Mouse (Mus musculus) intestine, embryonic 16.5 days (tissue): ENCODE data around the gene Wnk2. TPM values are rescaled to one million over a fixed set of nuclear protein-coding genes. Genes with fewer than 3 reads are reported as not detected.

Source experiments
- ATAC-seq: fragments of 200-750 bp; cut with Nextera tagmentation; 2 replicates; pipeline ENCODE4 v1.8.0; 2017; ENCODE audit warnings: moderate TSS enrichment, moderate library complexity
- H3K27ac ChIP-seq: fragments of 300-500 bp; sonication (generic); 2 replicates; pipeline ENCODE4 v1.5.1; 2014; ENCODE audit warnings: mild to moderate bottlenecking, low read length
- H3K27me3 ChIP-seq: fragments of 300-500 bp; sonication (generic); replicated peaks from 2 replicates; pipeline ENCODE4 v1.6.1; 2014; ENCODE audit warnings: low read length, control low read depth, mixed read lengths; ENCODE audit not compliant: control insufficient read depth, insufficient read depth
- H3K36me3 ChIP-seq: fragments of 300-500 bp; sonication (generic); 2 replicates; pipeline ENCODE4 v1.6.1; 2014; ENCODE audit warnings: low read length, control low read depth; ENCODE audit not compliant: control insufficient read depth, insufficient read depth
- H3K4me1 ChIP-seq: fragments of 300-500 bp; sonication (generic); 2 replicates; pipeline ENCODE4 v1.6.1; 2014; ENCODE audit warnings: low read length, control low read depth, mixed read lengths; ENCODE audit not compliant: control insufficient read depth, insufficient read depth
- H3K4me2 ChIP-seq: fragments of 300-500 bp; sonication (generic); 2 replicates; pipeline ENCODE4 v1.6.1; 2014; ENCODE audit warnings: low read depth, low read length, control low read depth
- H3K4me3 ChIP-seq: fragments of 300-500 bp; sonication (generic); 2 replicates; pipeline ENCODE4 v1.5.1; 2014; ENCODE audit warnings: mild to moderate bottlenecking, low read length
- H3K9ac ChIP-seq: fragments of 300-500 bp; sonication (generic); 2 replicates; pipeline ENCODE4 v1.6.1; 2014; ENCODE audit warnings: low read depth, low read length
- H3K9me3 ChIP-seq: fragments of 300-500 bp; sonication (generic); 2 replicates; pipeline ENCODE4 v1.6.1; 2016; ENCODE audit warnings: low read length, control low read depth; ENCODE audit not compliant: control insufficient read depth
- WGBS: fragments of 180-500 bp; shearing (Covaris S2); extraction: QIAGEN DNeasy Blood & Tissue Kit; methylation state at CpG from one replicate; pipeline ENCODE4 v1.1.7; 2014; 5-methylcytosine and 5-hydroxymethylcytosine counted together
- polyA plus RNA-seq: library from polyadenylated mRNA; unstranded; fragments of >200 nt; fragmentation: Nextera tagmentation; extraction: Ambion mirVana; gene quantifications from 2 replicates; pipeline ENCODE4 v1.2.1, GENCODE M21; 2015

Wnk2 gene
- polyA plus RNA-seq, 1 experiment from 2014 or later, result 3.5 TPM

DNA sequence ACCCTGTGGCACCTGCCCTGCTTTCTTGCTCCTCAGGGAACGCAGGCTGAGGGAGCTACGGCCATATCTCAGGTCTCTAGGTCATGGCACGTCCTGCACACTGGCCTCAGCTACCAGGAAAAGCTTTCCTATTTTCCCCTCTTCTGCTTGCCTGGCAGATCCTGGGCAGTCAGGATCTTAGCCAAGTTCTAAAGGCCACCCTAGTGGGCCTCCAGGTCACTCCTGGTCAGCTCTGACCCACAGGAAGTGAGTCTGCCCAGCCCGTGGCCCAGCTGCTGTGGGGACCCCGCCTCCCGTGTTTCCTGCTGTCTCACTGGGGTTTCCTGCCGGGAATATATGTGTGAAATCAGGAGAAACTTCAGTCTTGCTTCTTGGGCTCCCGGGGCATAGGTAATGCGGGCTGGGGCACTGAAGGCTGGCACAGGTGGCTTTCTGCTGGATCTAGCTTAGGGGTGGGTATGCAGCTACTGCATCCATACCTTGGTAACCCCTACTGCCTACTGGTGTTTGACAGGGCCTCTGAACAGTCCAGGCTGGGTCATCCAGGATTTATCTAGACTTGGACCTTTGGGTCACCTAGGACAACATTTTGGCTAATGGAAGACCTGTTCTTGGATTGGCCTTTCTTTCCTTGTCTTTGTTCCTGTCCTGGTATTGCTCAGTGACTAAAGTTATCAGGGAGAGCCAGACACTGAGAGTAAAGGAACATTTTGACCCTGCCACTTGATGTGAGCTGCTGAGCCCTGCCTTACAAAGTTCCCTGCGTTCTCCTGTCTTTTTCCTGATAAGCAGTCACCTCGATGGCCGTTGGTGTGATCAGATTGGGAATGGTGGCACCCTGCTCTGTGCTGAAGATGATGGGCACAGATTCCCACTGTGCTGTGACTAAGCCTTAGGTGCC is 42.4 kb upstream of the Wnk2 start:
- Histone ChIP-seq H3K4me3 (no peak overlapping the region), H3K9me3 (no peaks in the 10 kb centered on the region), H3K36me3 (no peaks in the 10 kb centered on the region), H3K9ac (peak overlapping the region; percentile 50), H3K27ac (peak overlapping the region; percentile 65), H3K4me1 (peaks cover 50% of the 10 kb centered on the region), H3K4me2 (no peak overlapping the region), H3K27me3 (no peaks in the 10 kb centered on the region)
- no peak for ATAC-seq
- 59% methylated on average over 12 of the region's 12 CpGs for WGBS

DNA sequence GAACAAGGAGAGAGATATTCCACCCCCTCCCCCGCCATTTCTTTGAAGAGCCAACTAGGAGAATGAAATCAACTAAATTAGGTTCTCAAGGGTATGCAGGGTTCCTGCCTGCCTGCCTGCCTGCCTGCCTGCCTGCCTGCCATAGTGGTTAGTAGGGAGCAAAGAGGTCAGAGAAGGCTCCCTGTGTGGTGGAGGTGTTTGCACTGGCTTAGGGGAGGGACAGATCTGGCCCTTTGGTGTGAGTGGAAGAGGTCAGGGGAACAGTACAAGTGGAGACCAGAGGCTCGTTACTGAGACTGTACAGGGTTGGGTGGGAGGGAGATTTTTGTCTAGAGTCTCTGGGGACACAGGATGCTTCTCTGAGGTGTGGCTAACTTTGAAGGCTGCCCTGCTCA is 41.1 kb upstream of the Wnk2 start:
- H3K27ac ChIP-seq, result no peak overlapping the region
- H3K27me3 ChIP-seq, result no peaks in the 10 kb centered on the region
- no peak overlapping the region for H3K4me2 ChIP-seq
- no peaks in the 10 kb centered on the region for H3K36me3 ChIP-seq
- no peak for ATAC-seq
- no peak overlapping the region for H3K9ac ChIP-seq
- peaks cover 50% of the 10 kb centered on the region for H3K4me1 ChIP-seq
- WGBS, result 66% methylated on average over 2 of the region's 2 CpGs
- no peak overlapping the region for H3K4me3 ChIP-seq
- H3K9me3 ChIP-seq, result no peaks in the 10 kb centered on the region

DNA sequence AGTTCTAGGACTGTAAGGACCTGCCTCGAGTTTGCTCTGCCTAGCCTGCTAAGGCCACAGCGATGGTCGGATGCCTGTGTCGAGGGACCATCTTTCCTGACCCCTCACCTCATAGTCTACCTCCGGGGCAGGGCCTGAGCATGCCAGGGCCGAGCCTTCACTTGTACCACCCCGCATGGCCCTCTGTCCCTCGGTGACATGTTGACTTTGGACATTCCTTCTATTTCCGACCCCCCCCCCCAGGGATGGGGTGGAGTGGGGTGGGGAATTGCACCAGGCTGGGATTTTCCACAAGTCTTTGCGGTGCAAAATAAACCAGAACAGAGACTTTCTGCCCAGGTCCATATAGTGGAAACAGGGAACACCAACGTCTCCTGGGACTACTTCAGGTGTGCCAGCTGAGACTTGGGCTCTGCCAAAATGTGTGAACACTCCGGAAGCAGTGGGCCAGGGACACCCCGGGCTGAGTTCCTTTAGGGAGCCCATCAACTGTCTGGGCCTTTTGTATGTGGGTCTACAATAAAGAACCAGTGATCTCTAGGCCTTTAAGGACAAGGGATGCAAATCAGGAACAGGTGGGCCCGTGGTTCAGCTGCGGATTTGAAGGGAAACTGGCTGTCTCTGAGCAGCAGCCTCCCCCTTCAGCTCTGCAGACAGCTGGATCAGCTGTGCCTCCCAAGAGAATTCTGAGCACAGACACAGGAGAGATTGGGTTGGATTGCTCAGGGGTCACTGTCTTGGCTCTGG is 40.6 kb upstream of the Wnk2 start:
- peaks cover 51% of the 10 kb centered on the region for H3K4me1 ChIP-seq
- H3K27me3 ChIP-seq, result no peaks in the 10 kb centered on the region
- H3K4me2 ChIP-seq, result peak overlapping the region; percentile 97
- no peak overlapping the region for H3K27ac ChIP-seq
- WGBS, result 26% methylated on average over 15 of the region's 15 CpGs
- peak overlapping the region; percentile 87 for H3K9ac ChIP-seq
- ATAC-seq, result no peak; the same call in 1 of the 2 replicates
- no peaks in the 10 kb centered on the region for H3K9me3 ChIP-seq
- H3K4me3 ChIP-seq, result peak overlapping the region; percentile 86
- no peaks in the 10 kb centered on the region for H3K36me3 ChIP-seq

DNA sequence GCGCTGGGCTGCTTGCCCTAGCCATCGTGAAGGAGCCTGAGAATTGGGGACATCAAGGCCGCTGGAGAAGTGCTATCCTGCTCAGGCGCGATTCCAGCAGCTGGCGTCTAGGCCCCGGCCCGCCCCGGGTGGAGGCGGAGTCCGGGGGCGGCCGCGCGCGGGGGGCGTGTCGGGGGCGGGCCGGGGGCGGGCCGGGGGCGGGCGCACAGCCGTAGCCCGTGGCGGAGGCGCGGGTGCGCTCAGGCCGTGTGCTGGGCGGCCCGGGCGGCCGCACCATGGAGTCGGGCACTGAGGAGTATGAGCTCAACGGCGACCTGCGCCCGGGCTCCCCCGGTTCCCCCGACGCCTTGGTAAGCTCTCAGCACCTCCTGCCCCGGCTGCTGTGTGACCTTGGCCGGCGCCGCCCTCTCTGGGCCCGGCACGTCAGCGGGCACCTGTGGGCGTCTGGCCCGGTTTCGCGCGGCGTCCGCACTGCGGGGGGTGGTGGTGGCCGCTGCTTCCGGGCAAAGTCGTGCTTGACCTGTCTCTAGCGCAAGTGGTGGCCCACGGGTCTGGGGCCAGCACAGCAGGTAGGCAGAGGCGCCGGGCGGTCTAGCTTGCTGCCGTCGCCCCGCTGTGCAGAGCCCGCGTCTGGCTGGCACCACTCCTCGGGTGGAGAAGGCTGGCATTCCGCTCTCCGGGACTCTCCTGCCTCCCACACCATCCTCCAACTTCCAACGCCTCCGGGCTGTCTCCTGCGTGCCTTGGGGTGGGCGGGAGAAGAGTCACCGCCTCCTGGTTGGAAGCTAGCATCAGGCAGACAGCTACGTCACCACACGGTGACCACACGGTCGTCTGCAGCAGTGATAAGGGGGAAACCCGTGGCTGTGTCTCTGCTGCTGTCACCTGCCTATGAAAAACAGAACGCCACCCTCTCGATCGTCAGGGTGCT is 39.7 kb upstream of the Wnk2 start, which contains the start of gene Ninj1:
Gene Ninj1 (plus strand): TSS at position 198 of the 931 bp plus-strand sequence.
- Histone ChIP-seq H3K4me2 (peak within 1 kb of the TSS; percentile 97), H3K27me3 (no peaks in the 10 kb centered on the region), H3K27ac (peak within 1 kb of the TSS; percentile 92), H3K36me3 (no peaks in the 10 kb centered on the region), H3K4me1 (peaks cover 57% of the 10 kb centered on the region), H3K9me3 (no peaks in the 10 kb centered on the region), H3K9ac (peak within 1 kb of the TSS; percentile 87), H3K4me3 (peak within 1 kb of the TSS; percentile 86)
- ATAC-seq, result peak; percentile 93
- under 1% methylated on average over 74 of the region's 87 CpGs for WGBS

DNA sequence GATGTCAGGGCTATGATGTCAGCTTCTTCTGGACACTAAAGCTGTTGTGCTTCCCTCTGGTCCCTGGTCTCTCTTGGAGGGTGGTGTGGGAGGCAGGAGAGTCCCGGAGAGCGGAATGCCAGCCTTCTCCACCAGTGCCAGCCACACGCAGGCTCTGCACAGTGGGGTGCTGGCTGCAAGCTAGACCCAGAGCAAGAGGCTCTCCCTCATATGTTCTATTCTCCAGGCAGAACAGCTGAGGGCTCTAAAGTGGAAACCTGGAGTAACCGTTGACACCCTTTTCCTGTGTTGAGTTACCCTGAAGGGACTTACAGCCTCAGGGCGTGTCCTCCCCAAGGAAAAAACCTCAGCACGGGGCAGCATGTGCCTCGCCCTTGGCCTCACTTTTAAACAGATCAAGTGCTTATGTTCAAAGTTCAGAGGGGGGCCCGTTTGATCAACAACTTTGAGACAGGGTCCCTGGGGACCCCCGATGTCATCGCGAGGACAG is 39.0 kb upstream of the Wnk2 start:
- Histone ChIP-seq H3K4me2 (peak overlapping the region; percentile 97), H3K4me3 (peak overlapping the region; percentile 86), H3K27ac (peak overlapping the region; percentile 92), H3K9me3 (no peaks in the 10 kb centered on the region), H3K4me1 (peaks cover 51% of the 10 kb centered on the region), H3K36me3 (no peaks in the 10 kb centered on the region), H3K9ac (peak overlapping the region; percentile 66), H3K27me3 (no peaks in the 10 kb centered on the region)
- peak; percentile 72 for ATAC-seq
- WGBS, result 18% methylated on average over 11 of the region's 11 CpGs

DNA sequence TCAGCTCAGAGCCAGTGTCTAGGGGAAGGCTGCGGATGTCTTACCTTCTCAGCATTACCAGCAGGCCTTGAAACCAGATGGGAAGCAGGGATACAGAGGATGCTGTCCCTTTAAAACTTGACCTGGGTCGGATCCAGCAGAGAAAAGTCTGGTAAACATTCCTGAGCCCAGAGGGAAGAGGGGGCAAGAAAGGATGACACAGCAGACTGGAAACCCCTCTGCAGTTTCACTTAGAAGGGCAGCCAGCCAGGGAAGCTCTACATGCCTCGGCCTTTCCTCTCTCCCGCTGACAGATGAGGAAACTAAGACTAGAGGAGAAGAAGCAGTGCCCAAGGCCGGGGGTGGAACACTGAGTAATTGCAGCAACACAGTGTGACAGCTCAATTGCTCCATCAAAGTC is 35.8 kb upstream of the Wnk2 start:
- Histone ChIP-seq H3K4me2 (no peak overlapping the region), H3K4me3 (no peak overlapping the region), H3K9me3 (no peaks in the 10 kb centered on the region), H3K9ac (peak overlapping the region; percentile 3; the same call in 1 of the 2 replicates), H3K36me3 (no peaks in the 10 kb centered on the region), H3K27ac (no peak overlapping the region), H3K4me1 (peaks cover 30% of the 10 kb centered on the region), H3K27me3 (no peaks in the 10 kb centered on the region)
- 47% methylated on average over 5 of the region's 5 CpGs for WGBS
- no peak for ATAC-seq

DNA sequence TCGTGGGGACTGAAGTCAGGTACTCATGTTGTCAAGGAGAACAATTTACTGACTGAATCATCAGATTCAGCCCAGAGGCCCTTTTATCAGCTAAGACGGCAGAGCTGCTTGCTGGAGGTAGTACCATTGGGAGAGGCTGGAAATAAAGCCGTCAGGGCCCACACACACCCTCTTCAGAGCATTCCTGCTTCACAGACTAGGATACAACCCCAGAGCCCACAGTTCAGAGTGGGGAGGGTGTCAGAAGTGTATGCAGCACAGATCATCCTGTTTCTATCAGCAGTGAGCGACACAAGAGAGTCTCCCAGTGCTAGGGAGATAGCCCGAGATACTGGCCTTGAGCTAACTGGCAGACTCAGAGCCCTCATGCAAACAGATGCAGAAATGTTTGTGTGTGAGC is 35.3 kb upstream of the Wnk2 start:
- Histone ChIP-seq H3K4me2 (no peak overlapping the region), H3K9ac (peak overlapping the region; percentile 3), H3K9me3 (no peaks in the 10 kb centered on the region), H3K4me3 (no peak overlapping the region), H3K27ac (no peak overlapping the region), H3K4me1 (peaks cover 26% of the 10 kb centered on the region), H3K36me3 (no peaks in the 10 kb centered on the region), H3K27me3 (no peaks in the 10 kb centered on the region)
- WGBS, result 40% methylated on average over 5 of the region's 5 CpGs
- no peak for ATAC-seq

DNA sequence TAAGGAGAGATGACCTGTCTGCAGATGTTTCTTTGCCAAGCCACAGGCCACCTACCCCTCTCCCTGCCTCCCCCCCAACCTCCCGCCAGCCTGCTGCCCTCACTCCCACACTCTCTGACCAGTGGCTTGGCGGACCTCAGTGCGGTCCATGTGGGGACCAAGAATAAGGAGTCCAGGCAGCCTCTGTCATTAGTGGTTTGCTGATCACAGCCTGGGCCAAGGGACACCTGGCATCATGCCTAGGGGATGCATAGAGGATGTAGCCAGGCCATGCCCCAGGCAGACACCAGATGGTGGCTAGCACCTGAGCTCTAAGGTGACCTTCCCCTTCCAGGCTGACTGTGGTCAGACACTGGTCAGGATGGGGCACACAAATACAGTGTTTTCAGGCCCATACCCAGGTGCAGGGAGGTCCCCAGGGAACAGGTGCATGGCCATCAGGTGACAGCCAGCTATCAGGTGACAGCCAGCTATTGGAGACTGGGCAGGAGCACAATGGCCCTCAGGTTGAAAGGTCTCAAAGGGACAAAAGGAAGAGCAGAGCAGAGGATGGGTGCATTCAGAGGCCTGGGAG is 33.7 kb upstream of the Wnk2 start:
- WGBS, result 85% methylated on average over 3 of the region's 3 CpGs

More for the DNA sequence above, 33.7 kb upstream of the Wnk2 start:
- Histone ChIP-seq H3K9me3 (no peaks in the 10 kb centered on the region), H3K9ac (no peak overlapping the region), H3K4me1 (peaks cover 16% of the 10 kb centered on the region), H3K4me3 (no peak overlapping the region), H3K27ac (no peak overlapping the region), H3K4me2 (no peak overlapping the region), H3K36me3 (no peaks in the 10 kb centered on the region), H3K27me3 (no peaks in the 10 kb centered on the region)
- ATAC-seq, result no peak
